Mouse (Mus musculus) MEL (cell line): ENCODE measurements around the gene Napa.

Experiments used
- CTCF ChIP-seq, 3 experiments: IDR thresholded peaks in 2 of 3; conservative IDR thresholded peaks in 1 of 3; 2 replicates each; pipeline ENCODE4 v1.5.1; 2011 to 2012; ENCODE audit warnings: low read length in 3 of 3, low read depth in 2 of 3, mild to moderate bottlenecking in 2 of 3, improper control_type of control experiment in 1 of 3, inconsistent platforms in 1 of 3, mixed read lengths in 1 of 3, moderate library complexity in 1 of 3; ENCODE audit not compliant: control insufficient read depth in 1 of 3, insufficient read depth in 1 of 3, poor library complexity in 1 of 3, severe bottlenecking in 1 of 3
- RCOR1 ChIP-seq: IDR thresholded peaks from 2 replicates; pipeline ENCODE4 v1.6.1; 2012; ENCODE audit warnings: low read depth, mild to moderate bottlenecking, inconsistent platforms, low read length, improper control_type of control experiment
- SMC3 ChIP-seq: IDR thresholded peaks from 2 replicates; pipeline ENCODE4 v1.6.1; 2011; ENCODE audit warnings: low read depth, low read length, improper control_type of control experiment
- TBP ChIP-seq: IDR thresholded peaks from 2 replicates; pipeline ENCODE4 v1.8.0; 2011; ENCODE audit warnings: low read depth, low read length, improper control_type of control experiment
- TCF12 ChIP-seq: IDR thresholded peaks from 2 replicates; pipeline ENCODE4 v1.6.1; 2014; ENCODE audit warnings: low read depth, mild to moderate bottlenecking, inconsistent platforms, low read length, improper control_type of control experiment, moderate library complexity
- ZKSCAN1 ChIP-seq: IDR thresholded peaks from 2 replicates; pipeline ENCODE4 v1.6.1; 2012; ENCODE audit warnings: low read depth, mild to moderate bottlenecking, inconsistent platforms, low read length, improper control_type of control experiment, moderate library complexity

DNA sequence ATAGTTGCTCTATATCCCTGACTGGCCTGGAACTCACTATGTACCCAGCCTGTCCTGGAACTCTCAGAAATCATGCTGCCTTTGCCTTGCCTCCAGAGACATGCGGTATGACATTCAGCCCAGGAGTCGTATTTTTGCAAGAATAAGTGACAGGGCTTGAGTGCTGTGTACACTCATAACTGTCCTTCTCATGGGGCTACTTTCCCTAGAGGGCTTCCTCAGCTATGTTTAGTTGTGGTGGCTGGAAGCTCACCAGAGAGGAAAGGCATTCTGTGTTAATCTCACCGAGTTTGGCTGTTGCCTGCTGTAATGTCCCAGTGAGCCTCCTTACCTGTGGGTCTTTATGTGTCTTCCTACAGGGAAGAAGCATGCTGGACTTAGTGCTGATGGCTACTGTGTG lies 3.7 kb upstream of the Napa start:
- no peak for TF ChIP-seq CTCF (IDR thresholded peaks at IDR 0.05 in 2 of 3, conservative IDR thresholded peaks at IDR 0.05 in 1 of 3; ENCODE audit: control insufficient read depth in 1 of 3, insufficient read depth in 1 of 3, low read depth in 2 of 3, low read length in 3 of 3, poor library complexity in 1 of 3, severe bottlenecking in 1 of 3)
- no peak for TF ChIP-seq ZKSCAN1
- no peak for TF ChIP-seq TBP
- TF ChIP-seq SMC3: no peak
- no peak for TF ChIP-seq RCOR1
- no peak for TF ChIP-seq TCF12
